In the genomic region with DNA sequence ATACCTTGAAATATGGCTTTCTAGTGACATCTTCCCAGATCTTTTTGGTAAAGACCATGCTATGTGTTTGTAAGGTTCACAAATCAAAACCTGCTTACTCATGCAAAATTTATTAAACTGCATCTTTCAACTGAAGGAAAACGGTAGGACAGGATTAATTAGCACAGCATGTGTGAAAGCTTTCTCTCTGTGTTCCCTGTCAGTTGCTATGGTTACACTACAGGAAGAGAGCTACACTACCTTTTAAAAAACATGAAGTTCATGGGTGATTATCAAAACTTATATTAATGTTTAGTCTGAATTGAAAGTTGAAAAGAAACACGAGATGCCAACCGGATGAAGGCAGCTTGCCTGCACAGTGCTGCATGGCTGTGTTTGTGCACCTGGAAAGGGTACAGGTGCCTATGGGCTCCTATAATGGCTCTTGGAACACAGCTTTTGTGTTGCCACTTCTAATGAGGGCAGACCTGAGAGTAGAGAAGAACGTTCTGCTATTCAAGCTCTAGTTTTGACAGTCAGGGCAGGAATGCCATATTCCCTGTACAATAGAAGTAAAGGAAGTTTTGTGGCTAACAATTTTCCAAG, we compare ENCODE assay signal across 24 mouse cellular contexts.
DNase-seq lines count a peak whose midpoint lies in the region; ATAC-seq lines count a peak whose summit lies in the region.
"Had no signal": no experiment of that assay in that cellular context is flagged by ENCODE, and none has a peak within 500 bp of the region (broad histone marks: within the 10 kb centered on the region; RNA-seq: fewer than 3 reads in every experiment).

No protein-coding gene starts in this region.

- no peaks in the 10 kb centered on the region for H3K9me3 ChIP-seq in neural tube, embryonic 12.5 days
- H3K9me3 ChIP-seq in forebrain, embryonic 16.5 days (ENCODE audit: control insufficient read depth, low read length) = no peaks in the 10 kb centered on the region
- no peaks in the 10 kb centered on the region for H3K9me3 ChIP-seq in neural tube, embryonic 15.5 days (replicated peaks)
- H3K9me3 ChIP-seq: heart, embryonic 15.5 days; hindbrain, embryonic 10.5 days; kidney, embryonic 15.5 days; limb, embryonic 13.5 days; liver, embryonic 13.5 days; midbrain, embryonic 12.5 days had no signal

- 44% methylated on average over 4 of the region's 4 CpGs for WGBS in neural tube, embryonic 12.5 days
- whole genome bisulfite sequencing in forebrain, embryonic 16.5 days = 11% methylated on average over 4 of the region's 4 CpGs
- 37% methylated on average over 4 of the region's 4 CpGs for WGBS in neural tube, embryonic 15.5 days

- H3K4me3 ChIP-seq in neural tube, embryonic 12.5 days = no peak overlapping the region
- H3K4me3 ChIP-seq in forebrain, embryonic 16.5 days (replicated peaks; ENCODE audit: low read length) = no peak overlapping the region
- no peak overlapping the region for H3K4me3 ChIP-seq in neural tube, embryonic 15.5 days (replicated peaks)
- H3K4me3 ChIP-seq: erythroblast, embryonic 14.5 days; heart, adult 2 months; heart, embryonic 15.5 days; hindbrain, embryonic 10.5 days; kidney, embryonic 15.5 days; limb, embryonic 13.5 days; liver, embryonic 13.5 days; midbrain, embryonic 12.5 days had no signal

- peak; percentile 54 for DNase-seq in heart, adult 11 months
- no peak for DNase-seq in heart, postnatal 4 days
- no peak for DNase-seq in neural tube, embryonic 10.5 days (ENCODE audit: extremely low spot score, low spot score)
- DNase-seq in heart, adult 9 months (ENCODE audit: low spot score in 2 of 2) = no peak
- no peak for DNase-seq in testis, postnatal 10 days (ENCODE audit: low spot score)
- DNase-seq: adrenal gland, postnatal 25 days; cerebellum, adult 8-10 months; gastrocnemius, postnatal 14 days; heart, adult 2 months; liver, embryonic 13.5 days; lung, embryonic 14.5 days; thymus, adult 18-20 months had no signal

- H3K27me3 ChIP-seq in neural tube, embryonic 12.5 days (replicated peaks) = no peaks in the 10 kb centered on the region
- no peaks in the 10 kb centered on the region for H3K27me3 ChIP-seq in forebrain, embryonic 16.5 days (replicated peaks; ENCODE audit: control insufficient read depth, insufficient read depth, low read length)
- H3K27me3 ChIP-seq in neural tube, embryonic 15.5 days (replicated peaks) = no peaks in the 10 kb centered on the region
- H3K27me3 ChIP-seq: CH12.LX; heart, embryonic 15.5 days; kidney, embryonic 15.5 days; limb, embryonic 13.5 days; liver, embryonic 13.5 days; midbrain, embryonic 12.5 days had no signal

- no peaks in the 10 kb centered on the region for H3K36me3 ChIP-seq in neural tube, embryonic 12.5 days
- no peaks in the 10 kb centered on the region for H3K36me3 ChIP-seq in forebrain, embryonic 16.5 days (ENCODE audit: control insufficient read depth, insufficient read depth)
- no peaks in the 10 kb centered on the region for H3K36me3 ChIP-seq in neural tube, embryonic 15.5 days
- H3K36me3 ChIP-seq: heart, embryonic 15.5 days; hindbrain, embryonic 10.5 days; kidney, embryonic 15.5 days; limb, embryonic 13.5 days; liver, embryonic 13.5 days; midbrain, embryonic 12.5 days had no signal

- H3K4me1 ChIP-seq in neural tube, embryonic 12.5 days = no peaks in the 10 kb centered on the region
- peaks cover 5% of the 10 kb centered on the region for H3K4me1 ChIP-seq in forebrain, embryonic 16.5 days (replicated peaks; ENCODE audit: control insufficient read depth, insufficient read depth, low read length)
- peaks cover 6% of the 10 kb centered on the region; the same call in 1 of the 2 replicates for H3K4me1 ChIP-seq in neural tube, embryonic 15.5 days
- H3K4me1 ChIP-seq: heart, embryonic 15.5 days; kidney, embryonic 15.5 days; limb, embryonic 13.5 days; liver, embryonic 13.5 days had no signal

- H3K27ac ChIP-seq in neural tube, embryonic 12.5 days = no peak overlapping the region
- H3K27ac ChIP-seq in forebrain, embryonic 16.5 days (ENCODE audit: low read length) = peak overlapping the region; percentile 53; the same call in 1 of the 2 replicates
- no peak overlapping the region for H3K27ac ChIP-seq in neural tube, embryonic 15.5 days (replicated peaks)
- H3K27ac ChIP-seq: heart, adult 2 months; heart, embryonic 15.5 days; hindbrain, embryonic 10.5 days; kidney, embryonic 15.5 days; limb, embryonic 13.5 days; liver, embryonic 13.5 days; macrophage; midbrain, embryonic 12.5 days had no signal

- no peak overlapping the region for H3K4me2 ChIP-seq in neural tube, embryonic 12.5 days (replicated peaks)
- H3K4me2 ChIP-seq in forebrain, embryonic 16.5 days (ENCODE audit: low read length) = no peak overlapping the region
- H3K4me2 ChIP-seq in neural tube, embryonic 15.5 days = no peak overlapping the region
- H3K4me2 ChIP-seq: heart, embryonic 15.5 days; kidney, embryonic 15.5 days; limb, embryonic 13.5 days; liver, embryonic 13.5 days; lung, embryonic 14.5 days; midbrain, embryonic 12.5 days had no signal

- ATAC-seq in neural tube, embryonic 12.5 days (ENCODE audit: low FRiP score, low read depth) = 0 out of 2 replicates have a peak, but pooled peaks have one; percentile 13
- ATAC-seq in forebrain, embryonic 16.5 days = peak; percentile 88
- ATAC-seq in neural tube, embryonic 15.5 days (ENCODE audit: low FRiP score) = peak; percentile 48; the same call in 1 of the 2 replicates
- ATAC-seq: intestine, postnatal 0 days had no signal

- no peak overlapping the region for H3K9ac ChIP-seq in neural tube, embryonic 12.5 days
- no peak overlapping the region for H3K9ac ChIP-seq in forebrain, embryonic 16.5 days (replicated peaks; ENCODE audit: low read depth, low read length)
- no peak overlapping the region for H3K9ac ChIP-seq in neural tube, embryonic 15.5 days (replicated peaks)
- H3K9ac ChIP-seq: heart, embryonic 15.5 days; kidney, embryonic 15.5 days; limb, embryonic 13.5 days; liver, embryonic 13.5 days; lung, embryonic 14.5 days; midbrain, embryonic 12.5 days had no signal

Comparison
In these comparisons a context has a peak if more than half of its experiments do, and no peak if none do; other contexts are left out.
1. ATAC-seq: peak in every context shown above with its lines; median percentile 88 in forebrain, embryonic 16.5 days; 48 in neural tube, embryonic 15.5 days; 13 in neural tube, embryonic 12.5 days.